Comparison of ENCODE assay signal across 29 mouse cellular contexts in genomic region chr3:103091753-103092152, GRCm38 (mm10). TPM values are rescaled to one million over a fixed set of nuclear protein-coding genes. Genes with fewer than 3 reads are reported as not detected.
DNase-seq lines count a peak whose midpoint lies in the region; ATAC-seq lines count a peak whose summit lies in the region.
"Had no signal": no experiment of that assay in that cellular context is flagged by ENCODE, and none has a peak within 500 bp of the region (broad histone marks: within the 10 kb centered on the region; RNA-seq: fewer than 3 reads in every experiment).

No protein-coding gene starts in this region.

- H3K4me2 ChIP-seq in heart, embryonic 12.5 days, result no peak overlapping the region
- H3K4me2 ChIP-seq: forebrain, embryonic 13.5 days; neural tube, embryonic 12.5 days had no signal

- no peaks in the 10 kb centered on the region for H3K4me1 ChIP-seq in heart, embryonic 12.5 days (replicated peaks)
- H3K4me1 ChIP-seq: forebrain, embryonic 13.5 days; hindbrain, embryonic 10.5 days; limb, embryonic 10.5 days; neural tube, embryonic 12.5 days had no signal

- H3K9me3 ChIP-seq in heart, embryonic 12.5 days (replicated peaks), result no peaks in the 10 kb centered on the region
- H3K9me3 ChIP-seq: forebrain, embryonic 13.5 days; heart, embryonic 10.5 days; hindbrain, embryonic 10.5 days; limb, embryonic 10.5 days; megakaryocyte, embryonic 14.5 days; neural tube, embryonic 12.5 days had no signal

- H3K27me3 ChIP-seq in heart, embryonic 12.5 days (replicated peaks), result no peaks in the 10 kb centered on the region
- H3K27me3 ChIP-seq: forebrain, embryonic 13.5 days; neural tube, embryonic 12.5 days had no signal

- no peaks in the 10 kb centered on the region for H3K36me3 ChIP-seq in heart, embryonic 12.5 days
- H3K36me3 ChIP-seq: heart, embryonic 10.5 days; hindbrain, embryonic 10.5 days; limb, embryonic 10.5 days; neural tube, embryonic 12.5 days had no signal

- H3K4me3 ChIP-seq in heart, embryonic 12.5 days, result no peak overlapping the region
- H3K4me3 ChIP-seq: forebrain, embryonic 13.5 days; heart, embryonic 10.5 days; hindbrain, embryonic 10.5 days; left cerebral cortex, adult 2 months; limb, embryonic 10.5 days; megakaryocyte, embryonic 14.5 days; neural tube, embryonic 12.5 days had no signal

- H3K9ac ChIP-seq in heart, embryonic 12.5 days, result no peak overlapping the region
- H3K9ac ChIP-seq: forebrain, embryonic 13.5 days; neural tube, embryonic 12.5 days had no signal

- DNase-seq in T-cell, adult 2 months (ENCODE audit: low spot score), result peak; percentile 55
- peak; percentile 35 for DNase-seq in thymus, postnatal 25 days
- no peak for DNase-seq in cerebellum, postnatal 25 days
- no peak for DNase-seq in cerebellum, postnatal 10 days
- DNase-seq: adrenal gland, postnatal 10 days; cerebellum, adult 18-20 months; heart, postnatal 10 days; kidney, postnatal 4 days; liver; lung, adult 18-20 months; lung, postnatal 10 days; midbrain, embryonic 14.5 days had no signal

- 95% methylated on average over 2 of the region's 2 CpGs for WGBS in heart, embryonic 12.5 days

- peak; percentile 84 for ATAC-seq in CD4-positive, CD25-positive, alpha-beta regulatory T cell, adult 4 months
- peak; percentile 39; the same call in 1 of the 2 replicates for ATAC-seq in neutrophil, adult 5-6 weeks (ENCODE audit: extremely low read depth, insufficient number of reproducible peaks, low FRiP score, poor library complexity, severe bottlenecking)
- no peak for ATAC-seq in heart, embryonic 12.5 days (ENCODE audit: insufficient number of reproducible peaks, low FRiP score)
- ATAC-seq: forebrain, embryonic 13.5 days; hindbrain, embryonic 16.5 days; intestine, postnatal 0 days; Patski had no signal

- no peak overlapping the region for H3K27ac ChIP-seq in heart, embryonic 12.5 days (ENCODE audit: poor library complexity, severe bottlenecking)
- H3K27ac ChIP-seq: forebrain, embryonic 13.5 days; heart, embryonic 10.5 days; hindbrain, embryonic 10.5 days; left cerebral cortex, adult 2 months; limb, embryonic 10.5 days; neural tube, embryonic 12.5 days; stomach, postnatal 0 days had no signal

RNA-seq across cellular contexts. Expression of gene Dennd2c, which starts 10.7 kb away (rescaled TPM):
- 1 to 10 TPM; 1.4 to 1.6 TPM for polyA plus RNA-seq in CD4-positive, CD25-positive, alpha-beta regulatory T cell, adult 4 months (2017; shearing (Covaris generic))
- total RNA-seq in neutrophil, adult 5-6 weeks (2017), result 0.61 and 0.81 TPM in 2 replicates
- 5.1 and 5.9 TPM in 2 replicates for polyA plus RNA-seq in heart, embryonic 12.5 days (2016; fragmentation: Nextera tagmentation; extraction: Ambion mirVana)

RNA-seq across cellular contexts. Expression of gene Ampd1, which starts 17.9 kb away (rescaled TPM):
- polyA plus RNA-seq in CD4-positive, CD25-positive, alpha-beta regulatory T cell, adult 4 months (2017; shearing (Covaris generic)), result 1 to 10 TPM; 3.9 to 7.1 TPM
- 0.23 and 1.6 TPM in 2 replicates for total RNA-seq in neutrophil, adult 5-6 weeks (2017)
- 0.30 TPM in 1 of 2 replicates, not detected in the other for polyA plus RNA-seq in heart, embryonic 12.5 days (2016; fragmentation: Nextera tagmentation; extraction: Ambion mirVana)
- total RNA-seq: heart, postnatal 10 days; layer of hippocampus, postnatal 10 days; left cerebral cortex, adult 2 months had no signal
- polyA plus RNA-seq: forebrain, embryonic 13.5 days; frontal cortex, adult 2 months; heart, embryonic 10.5 days; hindbrain, embryonic 16.5 days; intestine, postnatal 0 days; kidney, embryonic 14.5 days; limb, embryonic 10.5 days; midbrain, embryonic 14.5 days had no signal

RNA-seq across cellular contexts. Expression of gene Nras, which starts 33.7 kb away (rescaled TPM):
- polyA plus RNA-seq in CD4-positive, CD25-positive, alpha-beta regulatory T cell, adult 4 months (2017; shearing (Covaris generic)), result 100 to 1,000 TPM; 106 to 107 TPM
- 61.6 and 73.1 TPM in 2 replicates for total RNA-seq in neutrophil, adult 5-6 weeks (2017)
- polyA plus RNA-seq in heart, embryonic 12.5 days (2016; fragmentation: Nextera tagmentation; extraction: Ambion mirVana), result 93.4 and 93.7 TPM in 2 replicates

Comparison
In these comparisons a context has a peak if more than half of its experiments do, and no peak if none do; other contexts are left out.
1. DNase-seq: peak in T-cell, adult 2 months (single experiment) and thymus, postnatal 25 days (single experiment); none in cerebellum, postnatal 25 days (0 of 2) and cerebellum, postnatal 10 days (0 of 2).